Mouse (Mus musculus) CH12.LX (cell line): ENCODE measurements at regions not wholly inside any gene's neighbourhood (a gene's known extent, or its start where the extent isn't known, plus 50 kb on each side); places are given as distances from the start of the nearest gene placed in this dataset.

ENCODE experiments used
- CHD2 ChIP-seq: IDR thresholded peaks from 2 replicates; pipeline ENCODE4 v1.6.1; 2011; ENCODE audit warnings: low read length, improper control_type of control experiment
- JUND ChIP-seq: conservative IDR thresholded peaks from 2 replicates; pipeline ENCODE4 v1.6.1; 2011; ENCODE audit warnings: low read depth, low read length, improper control_type of control experiment
- RAD21 ChIP-seq: IDR thresholded peaks from 2 replicates; pipeline ENCODE4 v1.6.1; 2011; ENCODE audit warnings: low read depth, mild to moderate bottlenecking, low read length, improper control_type of control experiment, moderate library complexity
- ZC3H11A ChIP-seq: IDR thresholded peaks from 2 replicates; pipeline ENCODE4 v1.6.1; 2012; ENCODE audit warnings: low read depth, mild to moderate bottlenecking, inconsistent platforms, low read length, improper control_type of control experiment

GRCm38 (mm10) chr1:65730262-65730661, 196.1 kb upstream of the Crygf start:
- no peak for TF ChIP-seq ZC3H11A
- no peak for TF ChIP-seq RAD21
- TF ChIP-seq CHD2 = no peak
- TF ChIP-seq JUND = no peak
